Mouse (Mus musculus): ENCODE results near the gene Psmb7. TPM values are rescaled to one million over a fixed set of nuclear protein-coding genes. Genes with fewer than 3 reads are reported as not detected.

Gene Psmb7
- total and polyA plus RNA-seq, 2 experiments from 2014 or later, result 218 to 282 TPM

GRCm38 (mm10) chr2:38540666-38541065, 103.2 kb downstream of the Psmb7 start:
- no peaks in the 10 kb centered on the region for H3K36me3 ChIP-seq (ENCODE audit: insufficient read depth, low read length)
- 77% methylated on average over 6 of the region's 6 CpGs for WGBS
- H3K4me1 ChIP-seq (ENCODE audit: insufficient read depth, low read length), result 0 out of 2 replicates have a peak, but pooled peaks cover 5% of the 10 kb centered on the region
- H3K9me3 ChIP-seq (ENCODE audit: low read length), result no peaks in the 10 kb centered on the region
- no peak overlapping the region for H3K27ac ChIP-seq (ENCODE audit: low read depth, low read length)
- TF ChIP-seq CTCF (IDR thresholded peaks at IDR 0.05), result no peak
- H3K27me3 ChIP-seq (ENCODE audit: insufficient read depth, low read length), result no peaks in the 10 kb centered on the region
- ATAC-seq (ENCODE audit: low FRiP score) (no peak), DNase-seq (ENCODE audit: low spot score) (no peak)
- H3K9ac ChIP-seq (replicated peaks; ENCODE audit: low read length, poor library complexity, severe bottlenecking), result no peak overlapping the region
- H3K4me2 ChIP-seq (ENCODE audit: low read depth, low read length, poor library complexity, severe bottlenecking), result no peak overlapping the region
- no peak overlapping the region for H3K4me3 ChIP-seq (ENCODE audit: low read depth, low read length)

- H3K4me3 ChIP-seq (ENCODE audit: low read depth, low read length), result no peak overlapping the region
- no peak for TF ChIP-seq CTCF (IDR thresholded peaks at IDR 0.05)
- H3K27me3 ChIP-seq (ENCODE audit: insufficient read depth, low read length), result no peaks in the 10 kb centered on the region
- peak; percentile 72 for DNase-seq (ENCODE audit: low spot score)
- peak; percentile 39; the same call in 1 of the 2 replicates for ATAC-seq (ENCODE audit: low FRiP score)
- no peak overlapping the region for H3K27ac ChIP-seq (ENCODE audit: low read depth, low read length)
- H3K4me1 ChIP-seq (ENCODE audit: insufficient read depth, low read length), result 0 out of 2 replicates have a peak, but pooled peaks cover 11% of the 10 kb centered on the region
- WGBS, result 69% methylated on average over 9 of the region's 9 CpGs
- no peaks in the 10 kb centered on the region for H3K36me3 ChIP-seq (ENCODE audit: insufficient read depth, low read length)
- no peak overlapping the region for H3K4me2 ChIP-seq (ENCODE audit: low read depth, low read length, poor library complexity, severe bottlenecking)
- no peak overlapping the region for H3K9ac ChIP-seq (replicated peaks; ENCODE audit: low read length, poor library complexity, severe bottlenecking)
- H3K9me3 ChIP-seq (ENCODE audit: low read length), result no peaks in the 10 kb centered on the region
Measured at GRCm38 (mm10) chr2:38539677-38540076, 104.2 kb downstream of the Psmb7 start.

Small RNAs within 50 kb of the gene (microRNA-seq; reads per million reads assigned to microRNA genes)
- gene Gm27634 (ENCODE audit: borderline number of aligned reads), result not detected

Other genes starting within 250 kb of the Psmb7 start
- gene Nek6, start 132.4 kb downstream of the Psmb7 start, total RNA-seq (2014; rRNA removed), result 21.8 and 22.8 TPM in 2 replicates
- gene Nek6, start 132.4 kb downstream of the Psmb7 start, polyA plus RNA-seq (2015; fragmentation: Nextera tagmentation; extraction: Ambion mirVana), result 56.0 and 62.8 TPM in 2 replicates
- gene Nr5a1, start 70.5 kb upstream of the Psmb7 start, total RNA-seq (2014; rRNA removed), result 0.11 and 0.61 TPM in 2 replicates
- 1.2 and 2.1 TPM in 2 replicates for gene Nr5a1, start 70.5 kb upstream of the Psmb7 start, polyA plus RNA-seq (2015; fragmentation: Nextera tagmentation; extraction: Ambion mirVana)

Measured in midbrain, postnatal 0 days (tissue).